Mouse (Mus musculus): ENCODE data around the gene Gmpr2. TPM values are rescaled to one million over a fixed set of nuclear protein-coding genes. Genes with fewer than 3 reads are reported as not detected.

Gmpr2 gene
- polyA plus RNA-seq, 1 experiment, result 23.8 TPM

- H3ac ChIP-seq (ENCODE audit: control insufficient read depth, insufficient read length, low read depth), result no peak overlapping the region
- no peaks in the 10 kb centered on the region for H3K27me3 ChIP-seq (ENCODE audit: control insufficient read depth, insufficient read depth, insufficient read length)
- H3K36me3 ChIP-seq (ENCODE audit: control insufficient read depth, insufficient read depth), result no peaks in the 10 kb centered on the region
- TF ChIP-seq MYOG (IDR thresholded peaks at IDR 0.05; ENCODE audit: control insufficient read depth, extremely low read depth, insufficient read length) (no peak), MAX (IDR thresholded peaks at IDR 0.05) (no peak), FOSL1 (IDR thresholded peaks at IDR 0.05; ENCODE audit: insufficient read depth, low read length, poor library complexity, severe bottlenecking) (no peak), USF1 (IDR thresholded peaks at IDR 0.05; ENCODE audit: low read depth) (no peak), CTCF (IDR thresholded peaks at IDR 0.05; ENCODE audit: control insufficient read depth, insufficient read depth, insufficient read length) (no peak), CEBPB (IDR thresholded peaks at IDR 0.05; ENCODE audit: low read depth) (no peak), MYOD1 (IDR thresholded peaks at IDR 0.05; ENCODE audit: control insufficient read depth, insufficient read length, low read depth) (no peak)
- H3K79me3 ChIP-seq (ENCODE audit: low read depth), result no peaks in the 10 kb centered on the region
- H3K79me2 ChIP-seq (ENCODE audit: control insufficient read depth, insufficient read depth), result no peaks in the 10 kb centered on the region
- no peak overlapping the region for H3K4me3 ChIP-seq (ENCODE audit: insufficient read depth, poor library complexity, severe bottlenecking)
Observed at GRCm38 (mm10) chr14:55709509-55709908, 37.8 kb downstream of the Gmpr2 start.

- Histone ChIP-seq H3K79me3 (ENCODE audit: low read depth) (no peaks in the 10 kb centered on the region), H3K27me3 (ENCODE audit: control insufficient read depth, insufficient read depth, insufficient read length) (no peaks in the 10 kb centered on the region), H3K36me3 (ENCODE audit: control insufficient read depth, insufficient read depth) (peaks cover 1% of the 10 kb centered on the region), H3K4me3 (ENCODE audit: insufficient read depth, poor library complexity, severe bottlenecking) (no peak overlapping the region), H3ac (ENCODE audit: control insufficient read depth, insufficient read length, low read depth) (no peak overlapping the region), H3K79me2 (ENCODE audit: control insufficient read depth, insufficient read depth) (no peaks in the 10 kb centered on the region)
- no peak for TF ChIP-seq MAX (IDR thresholded peaks at IDR 0.05)
- TF ChIP-seq FOSL1 (IDR thresholded peaks at IDR 0.05; ENCODE audit: insufficient read depth, low read length, poor library complexity, severe bottlenecking), result no peak
- no peak for TF ChIP-seq USF1 (IDR thresholded peaks at IDR 0.05; ENCODE audit: low read depth)
- no peak for TF ChIP-seq MYOG (IDR thresholded peaks at IDR 0.05; ENCODE audit: control insufficient read depth, extremely low read depth, insufficient read length)
- TF ChIP-seq CEBPB (IDR thresholded peaks at IDR 0.05; ENCODE audit: low read depth), result no peak
- TF ChIP-seq MYOD1 (IDR thresholded peaks at IDR 0.05; ENCODE audit: control insufficient read depth, insufficient read length, low read depth), result no peak
- no peak for TF ChIP-seq CTCF (IDR thresholded peaks at IDR 0.05; ENCODE audit: control insufficient read depth, insufficient read depth, insufficient read length)
Observed at GRCm38 (mm10) chr14:55711786-55712185, 40.0 kb downstream of the Gmpr2 start.

- TF ChIP-seq MYOD1 (IDR thresholded peaks at IDR 0.05; ENCODE audit: control insufficient read depth, insufficient read length, low read depth) (no peak), MYOG (IDR thresholded peaks at IDR 0.05; ENCODE audit: control insufficient read depth, extremely low read depth, insufficient read length) (no peak), CEBPB (IDR thresholded peaks at IDR 0.05; ENCODE audit: low read depth) (no peak), CTCF (IDR thresholded peaks at IDR 0.05; ENCODE audit: control insufficient read depth, insufficient read depth, insufficient read length) (no peak), FOSL1 (IDR thresholded peaks at IDR 0.05; ENCODE audit: insufficient read depth, low read length, poor library complexity, severe bottlenecking) (no peak), USF1 (IDR thresholded peaks at IDR 0.05; ENCODE audit: low read depth) (no peak), MAX (IDR thresholded peaks at IDR 0.05) (no peak)
- Histone ChIP-seq H3K79me3 (ENCODE audit: low read depth) (no peaks in the 10 kb centered on the region), H3ac (ENCODE audit: control insufficient read depth, insufficient read length, low read depth) (no peak overlapping the region), H3K27me3 (ENCODE audit: control insufficient read depth, insufficient read depth, insufficient read length) (no peaks in the 10 kb centered on the region), H3K79me2 (ENCODE audit: control insufficient read depth, insufficient read depth) (no peaks in the 10 kb centered on the region), H3K36me3 (ENCODE audit: control insufficient read depth, insufficient read depth) (peaks cover 5% of the 10 kb centered on the region), H3K4me3 (ENCODE audit: insufficient read depth, poor library complexity, severe bottlenecking) (no peak overlapping the region)
Observed at GRCm38 (mm10) chr14:55713007-55713728, 41.4 kb downstream of the Gmpr2 start.

- peaks cover 8% of the 10 kb centered on the region for H3K36me3 ChIP-seq (ENCODE audit: control insufficient read depth, insufficient read depth)
- TF ChIP-seq USF1 (IDR thresholded peaks at IDR 0.05; ENCODE audit: low read depth), result no peak
- no peak for TF ChIP-seq MYOG (IDR thresholded peaks at IDR 0.05; ENCODE audit: control insufficient read depth, extremely low read depth, insufficient read length)
- TF ChIP-seq CEBPB (IDR thresholded peaks at IDR 0.05; ENCODE audit: low read depth), result no peak
- TF ChIP-seq MYOD1 (IDR thresholded peaks at IDR 0.05; ENCODE audit: control insufficient read depth, insufficient read length, low read depth), result no peak
- TF ChIP-seq FOSL1 (IDR thresholded peaks at IDR 0.05; ENCODE audit: insufficient read depth, low read length, poor library complexity, severe bottlenecking), result no peak
- TF ChIP-seq CTCF (IDR thresholded peaks at IDR 0.05; ENCODE audit: control insufficient read depth, insufficient read depth, insufficient read length), result no peak
- no peaks in the 10 kb centered on the region for H3K79me2 ChIP-seq (ENCODE audit: control insufficient read depth, insufficient read depth)
- H3K4me3 ChIP-seq (ENCODE audit: insufficient read depth, poor library complexity, severe bottlenecking), result no peak within 1 kb of the TSS
- no peak within 1 kb of the TSS for H3ac ChIP-seq (ENCODE audit: control insufficient read depth, insufficient read length, low read depth)
- no peaks in the 10 kb centered on the region for H3K27me3 ChIP-seq (ENCODE audit: control insufficient read depth, insufficient read depth, insufficient read length)
- H3K79me3 ChIP-seq (ENCODE audit: low read depth), result no peaks in the 10 kb centered on the region
Observed at GRCm38 (mm10) chr14:55713729-55714122, 42.0 kb downstream of the Gmpr2 start, which contains the start of gene Tgm1. Tgm1 (minus strand) TSS chr14:55713926.

- Histone ChIP-seq H3K4me3 (ENCODE audit: insufficient read depth, poor library complexity, severe bottlenecking) (no peak overlapping the region), H3K79me2 (ENCODE audit: control insufficient read depth, insufficient read depth) (no peaks in the 10 kb centered on the region), H3K36me3 (ENCODE audit: control insufficient read depth, insufficient read depth) (peaks cover 8% of the 10 kb centered on the region), H3K27me3 (ENCODE audit: control insufficient read depth, insufficient read depth, insufficient read length) (no peaks in the 10 kb centered on the region), H3ac (ENCODE audit: control insufficient read depth, insufficient read length, low read depth) (no peak overlapping the region), H3K79me3 (ENCODE audit: low read depth) (no peaks in the 10 kb centered on the region)
- TF ChIP-seq CEBPB (IDR thresholded peaks at IDR 0.05; ENCODE audit: low read depth) (no peak), MYOD1 (IDR thresholded peaks at IDR 0.05; ENCODE audit: control insufficient read depth, insufficient read length, low read depth) (no peak), FOSL1 (IDR thresholded peaks at IDR 0.05; ENCODE audit: insufficient read depth, low read length, poor library complexity, severe bottlenecking) (peak; percentile 9), MYOG (IDR thresholded peaks at IDR 0.05; ENCODE audit: control insufficient read depth, extremely low read depth, insufficient read length) (no peak), USF1 (IDR thresholded peaks at IDR 0.05; ENCODE audit: low read depth) (peak; percentile 56), CTCF (IDR thresholded peaks at IDR 0.05; ENCODE audit: control insufficient read depth, insufficient read depth, insufficient read length) (no peak), MAX (IDR thresholded peaks at IDR 0.05) (peak; percentile 54)
Observed at GRCm38 (mm10) chr14:55714893-55715292, 43.2 kb downstream of the Gmpr2 start.

Measured in C2C12 (cell line).